Mouse (Mus musculus): ENCODE data around the gene Ces1c. TPM values are rescaled to one million over a fixed set of nuclear protein-coding genes. Genes with fewer than 3 reads are reported as not detected.

Gene Ces1c
- polyA plus RNA-seq (2015; fragmentation: Nextera tagmentation; extraction: Ambion mirVana) = not detected in 2 replicates

GRCm38 (mm10) chr8:93131233-93131980, at the start of gene Ces1c:
Gene Ces1c, minus strand, starts transcription at chr8:93131283.
- H3K27ac ChIP-seq (replicated peaks) = no peak within 1 kb of the TSS
- no peaks in the 10 kb centered on the region for H3K36me3 ChIP-seq
- H3K4me3 ChIP-seq = no peak within 1 kb of the TSS
- H3K4me1 ChIP-seq (replicated peaks) = no peaks in the 10 kb centered on the region
- H3K9ac ChIP-seq = no peak within 1 kb of the TSS
- H3K27me3 ChIP-seq = no peaks in the 10 kb centered on the region
- 91% methylated on average over 3 of the region's 3 CpGs for WGBS
- ATAC-seq (ENCODE audit: low read depth) = no peak
- no peaks in the 10 kb centered on the region for H3K9me3 ChIP-seq
- no peak within 1 kb of the TSS for H3K4me2 ChIP-seq

- 88% methylated on average over 4 of the region's 4 CpGs for WGBS
- Histone ChIP-seq H3K4me1 (replicated peaks) (no peaks in the 10 kb centered on the region), H3K4me2 (no peak overlapping the region), H3K4me3 (no peak overlapping the region), H3K9me3 (no peaks in the 10 kb centered on the region), H3K9ac (no peak overlapping the region), H3K27ac (replicated peaks) (no peak overlapping the region), H3K27me3 (no peaks in the 10 kb centered on the region), H3K36me3 (no peaks in the 10 kb centered on the region)
- no peak for ATAC-seq (ENCODE audit: low read depth)
These were observed 49.6 kb upstream of the Ces1c start for GRCm38 (mm10) chr8:93180581-93181129.

DNA sequence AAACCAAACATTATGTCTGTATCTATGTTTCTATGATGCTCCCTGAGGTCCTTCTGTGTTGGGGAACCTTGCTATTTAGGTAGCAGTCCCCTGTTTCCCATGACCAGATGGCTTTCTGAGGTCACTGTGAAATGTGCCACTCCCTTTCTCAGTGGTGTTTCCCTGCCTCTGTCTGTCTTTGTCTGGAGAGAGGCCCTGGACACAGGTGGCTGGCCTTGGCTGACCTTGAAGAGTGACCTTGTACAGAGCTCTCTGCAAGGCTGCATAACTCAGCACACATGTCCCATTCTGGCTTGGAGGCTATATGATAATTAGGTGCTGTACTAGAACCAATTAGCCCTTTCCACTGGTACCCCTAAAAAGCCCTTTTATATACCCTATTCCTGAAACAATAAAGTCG, 45.5 kb upstream of the Ces1c start:
- WGBS = 32% methylated on average over 1 of the region's 1 CpGs
- Histone ChIP-seq H3K27ac (replicated peaks) (no peak overlapping the region), H3K4me1 (replicated peaks) (no peaks in the 10 kb centered on the region), H3K27me3 (no peaks in the 10 kb centered on the region), H3K9ac (no peak overlapping the region), H3K4me2 (no peak overlapping the region), H3K9me3 (no peaks in the 10 kb centered on the region), H3K4me3 (no peak overlapping the region), H3K36me3 (no peaks in the 10 kb centered on the region)
- ATAC-seq (ENCODE audit: low read depth) = no peak

GRCm38 (mm10) chr8:93174554-93174953, 43.5 kb upstream of the Ces1c start:
- Histone ChIP-seq H3K9me3 (no peaks in the 10 kb centered on the region), H3K4me3 (no peak overlapping the region), H3K27me3 (no peaks in the 10 kb centered on the region), H3K27ac (replicated peaks) (no peak overlapping the region), H3K9ac (no peak overlapping the region), H3K4me1 (replicated peaks) (no peaks in the 10 kb centered on the region), H3K36me3 (no peaks in the 10 kb centered on the region), H3K4me2 (no peak overlapping the region)
- ATAC-seq (ENCODE audit: low read depth) = no peak
- WGBS = 97% methylated on average over 2 of the region's 2 CpGs

GRCm38 (mm10) chr8:93171846-93172590, 40.9 kb upstream of the Ces1c start:
- no peaks in the 10 kb centered on the region for H3K36me3 ChIP-seq
- H3K27ac ChIP-seq (replicated peaks) = no peak overlapping the region
- H3K4me1 ChIP-seq (replicated peaks) = no peaks in the 10 kb centered on the region
- WGBS = 48% methylated on average over 1 of the region's 1 CpGs
- no peak overlapping the region for H3K4me3 ChIP-seq
- H3K9me3 ChIP-seq = no peaks in the 10 kb centered on the region
- H3K4me2 ChIP-seq = no peak overlapping the region
- ATAC-seq (ENCODE audit: low read depth) = no peak
- no peaks in the 10 kb centered on the region for H3K27me3 ChIP-seq
- no peak overlapping the region for H3K9ac ChIP-seq

GRCm38 (mm10) chr8:93163363-93163762, 32.3 kb upstream of the Ces1c start:
- 82% methylated on average over 1 of the region's 1 CpGs for WGBS
- no peak for ATAC-seq (ENCODE audit: low read depth)
- Histone ChIP-seq H3K27ac (replicated peaks) (no peak overlapping the region), H3K9me3 (no peaks in the 10 kb centered on the region), H3K36me3 (no peaks in the 10 kb centered on the region), H3K4me1 (replicated peaks) (no peaks in the 10 kb centered on the region), H3K4me3 (no peak overlapping the region), H3K27me3 (no peaks in the 10 kb centered on the region), H3K9ac (no peak overlapping the region), H3K4me2 (no peak overlapping the region)

- H3K4me1 ChIP-seq (replicated peaks) = no peaks in the 10 kb centered on the region
- 100% methylated on average over 1 of the region's 1 CpGs for WGBS
- H3K27me3 ChIP-seq = no peaks in the 10 kb centered on the region
- no peak for ATAC-seq (ENCODE audit: low read depth)
- H3K4me3 ChIP-seq = no peak overlapping the region
- H3K27ac ChIP-seq (replicated peaks) = no peak overlapping the region
- no peaks in the 10 kb centered on the region for H3K36me3 ChIP-seq
- H3K9me3 ChIP-seq = no peaks in the 10 kb centered on the region
- no peak overlapping the region for H3K9ac ChIP-seq
- no peak overlapping the region for H3K4me2 ChIP-seq
These were observed 20.3 kb upstream of the Ces1c start for GRCm38 (mm10) chr8:93151401-93151800.

- no peak for ATAC-seq (ENCODE audit: low read depth)
- Histone ChIP-seq H3K9ac (no peak overlapping the region), H3K4me2 (no peak overlapping the region), H3K27ac (replicated peaks) (no peak overlapping the region), H3K4me3 (no peak overlapping the region), H3K9me3 (no peaks in the 10 kb centered on the region), H3K4me1 (replicated peaks) (no peaks in the 10 kb centered on the region), H3K27me3 (no peaks in the 10 kb centered on the region), H3K36me3 (no peaks in the 10 kb centered on the region)
These were observed 16.2 kb upstream of the Ces1c start for GRCm38 (mm10) chr8:93147331-93147730.

DNA sequence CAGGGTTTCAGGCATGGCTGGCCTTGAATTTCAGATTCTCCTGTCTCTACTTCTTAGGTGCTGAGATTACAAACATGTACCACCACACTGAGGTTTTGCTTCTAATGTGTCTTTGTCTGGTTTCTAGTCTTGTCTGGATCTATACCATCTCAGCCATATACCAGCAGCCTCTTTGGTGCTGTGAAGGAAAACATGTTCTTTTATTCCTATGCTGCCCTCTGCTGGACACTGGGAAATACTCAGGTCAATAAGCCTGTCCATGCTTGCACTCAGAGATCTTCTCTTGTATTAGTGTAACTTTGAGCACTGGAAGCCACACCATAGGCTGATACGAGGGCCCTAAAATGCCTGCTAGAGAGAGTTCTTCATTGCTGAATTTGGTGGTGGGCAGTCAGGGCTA, 9.6 kb upstream of the Ces1c start:
- WGBS = 47% methylated on average over 1 of the region's 1 CpGs
- H3K9me3 ChIP-seq = no peaks in the 10 kb centered on the region

DNA sequence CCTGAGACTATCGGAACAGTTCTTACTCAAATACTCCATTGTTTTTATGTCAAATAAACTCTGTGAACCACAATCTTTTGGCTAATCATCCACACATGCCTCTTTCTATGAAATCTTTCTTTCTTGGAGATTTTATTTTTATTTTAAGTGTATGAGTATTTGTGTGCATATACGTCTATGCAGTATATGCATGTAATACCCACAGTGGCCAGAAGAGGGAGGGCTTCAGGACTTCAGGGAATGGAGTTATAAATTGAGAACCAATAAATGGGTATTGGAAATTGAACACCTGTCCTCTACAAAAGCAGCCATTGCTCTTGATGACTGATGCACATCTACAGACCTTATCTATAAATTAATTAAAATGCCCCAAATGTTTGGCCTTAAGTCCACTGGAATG, 1.1 kb upstream of the Ces1c start:
- no peak overlapping the region for H3K4me2 ChIP-seq
- ATAC-seq (ENCODE audit: low read depth) = no peak
- H3K36me3 ChIP-seq = no peaks in the 10 kb centered on the region
- no peaks in the 10 kb centered on the region for H3K4me1 ChIP-seq (replicated peaks)
- no peaks in the 10 kb centered on the region for H3K27me3 ChIP-seq
- no peaks in the 10 kb centered on the region for H3K9me3 ChIP-seq
- 96% methylated on average over 2 of the region's 2 CpGs for WGBS
- no peak overlapping the region for H3K4me3 ChIP-seq
- H3K9ac ChIP-seq = no peak overlapping the region
- H3K27ac ChIP-seq (replicated peaks) = no peak overlapping the region

More for the DNA sequence above, 9.6 kb upstream of the Ces1c start:
- H3K4me1 ChIP-seq (replicated peaks) = no peaks in the 10 kb centered on the region
- H3K4me2 ChIP-seq = no peak overlapping the region
- ATAC-seq (ENCODE audit: low read depth) = no peak
- no peak overlapping the region for H3K4me3 ChIP-seq
- no peaks in the 10 kb centered on the region for H3K27me3 ChIP-seq
- no peak overlapping the region for H3K27ac ChIP-seq (replicated peaks)
- H3K9ac ChIP-seq = no peak overlapping the region
- H3K36me3 ChIP-seq = no peaks in the 10 kb centered on the region

- no peak overlapping the region for H3K4me3 ChIP-seq
- H3K4me2 ChIP-seq = no peak overlapping the region
- no peak for ATAC-seq (ENCODE audit: low read depth)
- H3K27ac ChIP-seq (replicated peaks) = no peak overlapping the region
- H3K4me1 ChIP-seq (replicated peaks) = no peaks in the 10 kb centered on the region
- H3K36me3 ChIP-seq = no peaks in the 10 kb centered on the region
- no peaks in the 10 kb centered on the region for H3K9me3 ChIP-seq
- no peaks in the 10 kb centered on the region for H3K27me3 ChIP-seq
- no peak overlapping the region for H3K9ac ChIP-seq
- WGBS = 94% methylated on average over 2 of the region's 2 CpGs
These were observed 4.6 kb downstream of the Ces1c start for GRCm38 (mm10) chr8:93126476-93126875.

- H3K4me3 ChIP-seq = no peak overlapping the region
These were observed 9.1 kb downstream of the Ces1c start for GRCm38 (mm10) chr8:93122005-93122404.

More at GRCm38 (mm10) chr8:93122005-93122404, 9.1 kb downstream of the Ces1c start:
- no peak overlapping the region for H3K4me2 ChIP-seq
- no peaks in the 10 kb centered on the region for H3K4me1 ChIP-seq (replicated peaks)
- H3K27ac ChIP-seq (replicated peaks) = no peak overlapping the region
- no peaks in the 10 kb centered on the region for H3K9me3 ChIP-seq
- no peaks in the 10 kb centered on the region for H3K36me3 ChIP-seq
- 94% methylated on average over 1 of the region's 1 CpGs for WGBS
- H3K9ac ChIP-seq = no peak overlapping the region
- ATAC-seq (ENCODE audit: low read depth) = no peak
- no peaks in the 10 kb centered on the region for H3K27me3 ChIP-seq

All from neural tube, embryonic 13.5 days (tissue).